Mouse (Mus musculus) bone marrow macrophage, adult 2 months (primary cell): ENCODE measurements around the gene Cdh4.

Experiments used
- CTCF ChIP-seq: IDR thresholded peaks from 2 replicates; pipeline ENCODE4 v1.5.1; 2012; ENCODE audit warnings: low read depth, mild to moderate bottlenecking, low read length, moderate library complexity
- POLR2A ChIP-seq: IDR thresholded peaks from 2 replicates; pipeline ENCODE4 v1.6.1; 2012; ENCODE audit warnings: mild to moderate bottlenecking, low read depth, low read length, borderline replicate concordance

- TF ChIP-seq CTCF (no peak), POLR2A (no peak)
These were observed 371.0 kb downstream of the Cdh4 start for GRCm38 (mm10) chr2:179813035-179813827.
